Mouse (Mus musculus): ENCODE data around the gene Gzmd. TPM values are rescaled to one million over a fixed set of nuclear protein-coding genes. Genes with fewer than 3 reads are reported as not detected.

Gene Gzmd
- total and polyA plus RNA-seq, 3 experiments = not detected

DNA sequence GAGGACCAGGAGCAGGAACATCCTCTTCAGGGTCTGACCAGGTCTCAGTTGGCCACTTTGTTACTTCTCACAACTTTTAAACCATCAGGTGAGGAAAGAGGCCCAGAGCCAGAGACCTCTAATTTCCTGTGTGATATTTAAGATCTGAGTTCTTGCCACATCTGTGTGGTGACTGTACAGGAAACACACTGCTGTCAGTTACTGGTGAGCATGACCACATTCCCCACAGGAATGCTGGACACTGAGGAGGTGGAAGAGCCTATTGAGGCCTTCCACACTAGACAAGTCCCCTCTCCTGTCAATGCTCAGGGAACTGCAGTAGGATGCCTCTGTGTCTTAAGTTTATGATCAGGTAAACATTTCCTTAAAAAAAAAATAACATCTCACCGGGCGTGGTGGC, 47.2 kb downstream of the Gzmd start, which contains the start of gene Mcpt8:
TSS of gene Mcpt8 (minus strand) at position 107 of the 400 bp plus-strand sequence.
- no peaks in the 10 kb centered on the region for H3K9me3 ChIP-seq (replicated peaks; ENCODE audit: insufficient read depth, low read length)
- H3K79me2 ChIP-seq (ENCODE audit: control insufficient read depth, insufficient read depth, low read length, poor library complexity) = no peaks in the 10 kb centered on the region
- no peak for DNase-seq (ENCODE audit: low read depth, low spot score)
- peaks cover 4 to 11% of the 10 kb centered on the region in 2 experiments for H3K27me3 ChIP-seq (ENCODE audit: control insufficient read depth in 1 of 2, insufficient read depth in 2 of 2, low read length in 2 of 2)
- H3K27ac ChIP-seq (ENCODE audit: control insufficient read depth, low read depth, low read length) = no peak within 1 kb of the TSS
- no peaks in the 10 kb centered on the region for H3K4me1 ChIP-seq (ENCODE audit: control insufficient read depth in 1 of 2, insufficient read depth in 2 of 2, low read length in 2 of 2)
- H3K9ac ChIP-seq (ENCODE audit: control insufficient read depth, low read depth, low read length, poor library complexity, severe bottlenecking) = no peak within 1 kb of the TSS
- no peak for TF ChIP-seq MAFK (IDR thresholded peaks at IDR 0.05; ENCODE audit: borderline replicate concordance, low read depth, low read length)
- TF ChIP-seq POLR2AphosphoS5 (IDR thresholded peaks at IDR 0.05; ENCODE audit: borderline replicate concordance, low read depth, low read length) = no peak
- TF ChIP-seq NRF1 (IDR thresholded peaks at IDR 0.05; ENCODE audit: insufficient read depth, low read depth, low read length, poor library complexity, severe bottlenecking) = no peak
- no peak for TF ChIP-seq POLR2AphosphoS2 (IDR thresholded peaks at IDR 0.05; ENCODE audit: low read length)
- TF ChIP-seq BHLHE40 (IDR thresholded peaks at IDR 0.05; ENCODE audit: borderline replicate concordance, low read depth, low read length) = no peak
- no peak for TF ChIP-seq SMC3 (IDR thresholded peaks at IDR 0.05; ENCODE audit: low read depth, low read length)
- TF ChIP-seq TAL1 (IDR thresholded peaks at IDR 0.05; ENCODE audit: low read length) = no peak
- no peak for TF ChIP-seq JUND (IDR thresholded peaks at IDR 0.05; ENCODE audit: low read depth, low read length)
- no peak for TF ChIP-seq UBTF (IDR thresholded peaks at IDR 0.05; ENCODE audit: borderline replicate concordance, insufficient read depth, low read depth, low read length)
- no peak for TF ChIP-seq E2F4 (IDR thresholded peaks at IDR 0.05; ENCODE audit: borderline replicate concordance, low read depth, low read length)
- no peak for TF ChIP-seq ZMIZ1 (IDR thresholded peaks at IDR 0.05; ENCODE audit: low read depth, low read length)
- no peaks in the 10 kb centered on the region for H3K36me3 ChIP-seq (ENCODE audit: control insufficient read depth in 1 of 2, insufficient read depth in 2 of 2, low read length in 2 of 2)
- H3K4me3 ChIP-seq (ENCODE audit: control insufficient read depth in 1 of 2, insufficient read depth in 1 of 2, low read depth in 2 of 2, low read length in 2 of 2) = no peak within 1 kb of the TSS

DNA sequence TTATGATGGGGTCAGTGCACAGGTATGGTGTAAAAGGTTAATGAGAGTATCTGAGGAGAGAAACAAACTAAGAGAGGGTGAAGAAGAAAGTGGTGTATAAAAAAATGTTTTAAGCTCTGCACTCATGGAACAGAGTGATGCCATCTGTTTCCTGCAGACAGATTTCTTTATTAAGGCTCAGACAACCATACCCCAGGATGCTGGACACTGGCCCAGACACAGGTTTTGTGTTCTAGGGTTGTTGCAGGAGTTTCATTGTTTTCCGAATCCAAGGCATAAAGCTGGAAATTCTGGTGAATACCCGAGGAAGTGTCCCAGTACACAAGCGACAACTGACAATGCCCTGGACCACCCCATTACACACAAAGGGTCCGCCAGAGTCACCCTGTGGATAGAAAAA, 50.4 kb downstream of the Gzmd start:
- no peaks in the 10 kb centered on the region for H3K9me3 ChIP-seq (replicated peaks; ENCODE audit: insufficient read depth, low read length)
- H3K9ac ChIP-seq (ENCODE audit: control insufficient read depth, low read depth, low read length, poor library complexity, severe bottlenecking) = no peak overlapping the region
- no peak overlapping the region for H3K4me3 ChIP-seq (ENCODE audit: control insufficient read depth in 1 of 2, insufficient read depth in 1 of 2, low read depth in 2 of 2, low read length in 2 of 2)
- peaks cover 2% of the 10 kb centered on the region in 2 experiments; a peak in 2 of 4 replicates for H3K27me3 ChIP-seq (ENCODE audit: control insufficient read depth in 1 of 2, insufficient read depth in 2 of 2, low read length in 2 of 2)
- no peak for TF ChIP-seq E2F4 (IDR thresholded peaks at IDR 0.05; ENCODE audit: borderline replicate concordance, low read depth, low read length)
- no peak for TF ChIP-seq MAFK (IDR thresholded peaks at IDR 0.05; ENCODE audit: borderline replicate concordance, low read depth, low read length)
- no peak for TF ChIP-seq KAT2A (conservative IDR thresholded peaks at IDR 0.05; ENCODE audit: low read depth, low read length)
- no peak for TF ChIP-seq ZMIZ1 (IDR thresholded peaks at IDR 0.05; ENCODE audit: low read depth, low read length)
- TF ChIP-seq HCFC1 (IDR thresholded peaks at IDR 0.05; ENCODE audit: low read depth, low read length) = no peak
- TF ChIP-seq ETS1 (IDR thresholded peaks at IDR 0.05; ENCODE audit: low read depth, low read length) = no peak
- no peak for TF ChIP-seq NRF1 (IDR thresholded peaks at IDR 0.05; ENCODE audit: insufficient read depth, low read depth, low read length, poor library complexity, severe bottlenecking)
- no peak for TF ChIP-seq JUND (IDR thresholded peaks at IDR 0.05; ENCODE audit: low read depth, low read length)
- TF ChIP-seq CHD2 (IDR thresholded peaks at IDR 0.05; ENCODE audit: low read length) = no peak
- TF ChIP-seq CTCF (IDR thresholded peaks at IDR 0.05 in 2 of 3, conservative IDR thresholded peaks at IDR 0.05 in 1 of 3; ENCODE audit: control insufficient read depth in 1 of 3, insufficient read depth in 1 of 3, low read depth in 2 of 3, low read length in 3 of 3, poor library complexity in 1 of 3, severe bottlenecking in 1 of 3) = no peak
- no peak for TF ChIP-seq ZNF384 (IDR thresholded peaks at IDR 0.05; ENCODE audit: low read depth, low read length)
- TF ChIP-seq MYC (IDR thresholded peaks at IDR 0.05; ENCODE audit: low read depth, low read length) = no peak
- no peak for TF ChIP-seq POLR2A (IDR thresholded peaks at IDR 0.05; ENCODE audit: control insufficient read depth in 1 of 2, insufficient read depth in 1 of 2, low read depth in 1 of 2, low read length in 2 of 2, poor library complexity in 1 of 2)
- no peak for TF ChIP-seq SMC3 (IDR thresholded peaks at IDR 0.05; ENCODE audit: low read depth, low read length)
- TF ChIP-seq MAX (IDR thresholded peaks at IDR 0.05; ENCODE audit: low read length) = no peak
- H3K79me2 ChIP-seq (ENCODE audit: control insufficient read depth, insufficient read depth, low read length, poor library complexity) = no peaks in the 10 kb centered on the region
- no peak for DNase-seq (ENCODE audit: low read depth, low spot score)
- no peak overlapping the region for H3K27ac ChIP-seq (ENCODE audit: control insufficient read depth, low read depth, low read length)
- H3K36me3 ChIP-seq (ENCODE audit: control insufficient read depth in 1 of 2, insufficient read depth in 2 of 2, low read length in 2 of 2) = no peaks in the 10 kb centered on the region
- no peaks in the 10 kb centered on the region for H3K4me1 ChIP-seq (ENCODE audit: control insufficient read depth in 1 of 2, insufficient read depth in 2 of 2, low read length in 2 of 2)

Other genes starting within 250 kb of the Gzmd start
- gene Cbln3, start 248.2 kb downstream of the Gzmd start, total RNA-seq (2012; rRNA removed) = not detected in 2 replicates
- gene Cbln3, start 248.2 kb downstream of the Gzmd start, polyA plus RNA-seq (2012; ENCODE audit: insufficient read depth in 1 of 2, insufficient read length in 2 of 2, low read depth in 1 of 2, low replicate concordance in 2 of 2, missing spikeins in 1 of 2) = under 1 TPM in 1 of 2 experiments, not detected in 1; 0.19 TPM
- 5.2 and 6.0 TPM in 2 replicates for gene Khnyn, start 247.7 kb downstream of the Gzmd start, total RNA-seq (2012; rRNA removed)
- 10 to 100 TPM in 1 of 2 experiments, not detected in 1; 13.3 TPM for gene Khnyn, start 247.7 kb downstream of the Gzmd start, polyA plus RNA-seq (2012; ENCODE audit: insufficient read depth in 1 of 2, insufficient read length in 2 of 2, low read depth in 1 of 2, low replicate concordance in 2 of 2, missing spikeins in 1 of 2)
- 1.1 TPM in 2 replicates for gene Sdr39u1, start 232.3 kb downstream of the Gzmd start, total RNA-seq (2012; rRNA removed)
- gene Sdr39u1, start 232.3 kb downstream of the Gzmd start, polyA plus RNA-seq (2012; ENCODE audit: insufficient read depth in 1 of 2, insufficient read length in 2 of 2, low read depth in 1 of 2, low replicate concordance in 2 of 2, missing spikeins in 1 of 2) = 1 to 10 TPM in 1 of 2 experiments, not detected in 1; 2.3 TPM
- gene Cma1, start 187.9 kb downstream of the Gzmd start, total RNA-seq (2012; rRNA removed) = 0.19 TPM in 1 of 2 replicates, not detected in the other
- under 1 TPM in 1 of 2 experiments, not detected in 1; 0.13 TPM for gene Cma1, start 187.9 kb downstream of the Gzmd start, polyA plus RNA-seq (2012; ENCODE audit: insufficient read depth in 1 of 2, insufficient read length in 2 of 2, low read depth in 1 of 2, low replicate concordance in 2 of 2, missing spikeins in 1 of 2)
- not detected in 2 replicates for gene Cma2, start 181.6 kb downstream of the Gzmd start, total RNA-seq (2012; rRNA removed)
- not detected for gene Cma2, start 181.6 kb downstream of the Gzmd start, polyA plus RNA-seq (2012; ENCODE audit: insufficient read depth in 1 of 2, insufficient read length in 2 of 2, low read depth in 1 of 2, low replicate concordance in 2 of 2, missing spikeins in 1 of 2)
- not detected in 2 replicates for gene Mcpt1, start 114.6 kb downstream of the Gzmd start, total RNA-seq (2012; rRNA removed)
- not detected for gene Mcpt1, start 114.6 kb downstream of the Gzmd start, polyA plus RNA-seq (2012; ENCODE audit: insufficient read depth in 1 of 2, insufficient read length in 2 of 2, low read depth in 1 of 2, low replicate concordance in 2 of 2, missing spikeins in 1 of 2)
- 0.08 TPM in 1 of 2 replicates, not detected in the other for gene Mcpt9, start 102.1 kb downstream of the Gzmd start, total RNA-seq (2012; rRNA removed)
- not detected for gene Mcpt9, start 102.1 kb downstream of the Gzmd start, polyA plus RNA-seq (2012; ENCODE audit: insufficient read depth in 1 of 2, insufficient read length in 2 of 2, low read depth in 1 of 2, low replicate concordance in 2 of 2, missing spikeins in 1 of 2)
- gene Mcpt2, start 90.6 kb downstream of the Gzmd start, total RNA-seq (2012; rRNA removed) = 5.0 and 25.6 TPM in 2 replicates
- 1 to 10 TPM in 1 of 2 experiments, not detected in 1; 1.6 TPM for gene Mcpt2, start 90.6 kb downstream of the Gzmd start, polyA plus RNA-seq (2012; ENCODE audit: insufficient read depth in 1 of 2, insufficient read length in 2 of 2, low read depth in 1 of 2, low replicate concordance in 2 of 2, missing spikeins in 1 of 2)
- gene Mcpt4, start 70.3 kb downstream of the Gzmd start, total RNA-seq (2012; rRNA removed) = not detected in 2 replicates
- not detected for gene Mcpt4, start 70.3 kb downstream of the Gzmd start, polyA plus RNA-seq (2012; ENCODE audit: insufficient read depth in 1 of 2, insufficient read length in 2 of 2, low read depth in 1 of 2, low replicate concordance in 2 of 2, missing spikeins in 1 of 2)
- gene Mcpt8, start 47.3 kb downstream of the Gzmd start, total RNA-seq (2012; rRNA removed) = not detected in 2 replicates
- not detected for gene Mcpt8, start 47.3 kb downstream of the Gzmd start, polyA plus RNA-seq (2012; ENCODE audit: insufficient read depth in 1 of 2, insufficient read length in 2 of 2, low read depth in 1 of 2, low replicate concordance in 2 of 2, missing spikeins in 1 of 2)
- not detected in 2 replicates for gene Ctsg, start 30.0 kb downstream of the Gzmd start, total RNA-seq (2012; rRNA removed)
- not detected for gene Ctsg, start 30.0 kb downstream of the Gzmd start, polyA plus RNA-seq (2012; ENCODE audit: insufficient read depth in 1 of 2, insufficient read length in 2 of 2, low read depth in 1 of 2, low replicate concordance in 2 of 2, missing spikeins in 1 of 2)
- gene Gzme, start 12.0 kb downstream of the Gzmd start, total RNA-seq (2012; rRNA removed) = not detected in 2 replicates
- not detected for gene Gzme, start 12.0 kb downstream of the Gzmd start, polyA plus RNA-seq (2012; ENCODE audit: insufficient read depth in 1 of 2, insufficient read length in 2 of 2, low read depth in 1 of 2, low replicate concordance in 2 of 2, missing spikeins in 1 of 2)
- not detected in 2 replicates for gene Gzmg, start 27.0 kb upstream of the Gzmd start, total RNA-seq (2012; rRNA removed)
- gene Gzmg, start 27.0 kb upstream of the Gzmd start, polyA plus RNA-seq (2012; ENCODE audit: insufficient read depth in 1 of 2, insufficient read length in 2 of 2, low read depth in 1 of 2, low replicate concordance in 2 of 2, missing spikeins in 1 of 2) = not detected
- gene Gzmn, start 42.0 kb upstream of the Gzmd start, total RNA-seq (2012; rRNA removed) = not detected in 2 replicates
- not detected for gene Gzmn, start 42.0 kb upstream of the Gzmd start, polyA plus RNA-seq (2012; ENCODE audit: insufficient read depth in 1 of 2, insufficient read length in 2 of 2, low read depth in 1 of 2, low replicate concordance in 2 of 2, missing spikeins in 1 of 2)
- gene Gzmf, start 78.8 kb upstream of the Gzmd start, total RNA-seq (2012; rRNA removed) = not detected in 2 replicates
- not detected for gene Gzmf, start 78.8 kb upstream of the Gzmd start, polyA plus RNA-seq (2012; ENCODE audit: insufficient read depth in 1 of 2, insufficient read length in 2 of 2, low read depth in 1 of 2, low replicate concordance in 2 of 2, missing spikeins in 1 of 2)
- gene Gzmc, start 102.0 kb upstream of the Gzmd start, total RNA-seq (2012; rRNA removed) = not detected in 2 replicates
- gene Gzmc, start 102.0 kb upstream of the Gzmd start, polyA plus RNA-seq (2012; ENCODE audit: insufficient read depth in 1 of 2, insufficient read length in 2 of 2, low read depth in 1 of 2, low replicate concordance in 2 of 2, missing spikeins in 1 of 2) = not detected
- gene Gzmb, start 129.7 kb upstream of the Gzmd start, total RNA-seq (2012; rRNA removed) = 1.4 and 1.7 TPM in 2 replicates
- gene Gzmb, start 129.7 kb upstream of the Gzmd start, polyA plus RNA-seq (2012; ENCODE audit: insufficient read depth in 1 of 2, insufficient read length in 2 of 2, low read depth in 1 of 2, low replicate concordance in 2 of 2, missing spikeins in 1 of 2) = under 1 TPM in 1 of 2 experiments, not detected in 1; 0.64 TPM
- not detected in 2 replicates for gene Atp12a, start 232.5 kb upstream of the Gzmd start, total RNA-seq (2012; rRNA removed)
- gene Atp12a, start 232.5 kb upstream of the Gzmd start, polyA plus RNA-seq (2012; ENCODE audit: insufficient read depth in 1 of 2, insufficient read length in 2 of 2, low read depth in 1 of 2, low replicate concordance in 2 of 2, missing spikeins in 1 of 2) = not detected

Data from MEL (cell line).